In genomic region chr1:189080797-189081196, GRCm38 (mm10) we compare ENCODE assay signal across 8 mouse cellular contexts.
DNase-seq lines count a peak whose midpoint lies in the region; ATAC-seq lines count a peak whose summit lies in the region.

No protein-coding gene starts in this region.

- peak; percentile 16 to 47 for DNase-seq in spleen, adult 18-20 months
- no peak for DNase-seq in spleen, postnatal 36 days (ENCODE audit: low spot score in 2 of 2)
- DNase-seq in cerebellum, postnatal 4 days (ENCODE audit: low spot score in 2 of 2): peak; percentile 39 to 64
- DNase-seq in gastrocnemius, postnatal 25 days: peak; percentile 21
- DNase-seq in intestine, embryonic 14.5 days (ENCODE audit: low spot score): peak; percentile 81
- peak; percentile 88 for DNase-seq in limb, embryonic 10.5 days (ENCODE audit: low spot score)
- DNase-seq in testis, postnatal 10 days (ENCODE audit: low spot score): peak; percentile 84

- no peaks in the 10 kb centered on the region for H3K36me3 ChIP-seq in intestine, embryonic 14.5 days (ENCODE audit: control insufficient read depth, insufficient read depth, low read length)
- H3K36me3 ChIP-seq in limb, embryonic 10.5 days: no peaks in the 10 kb centered on the region
- no peaks in the 10 kb centered on the region for H3K36me3 ChIP-seq in midbrain, embryonic 13.5 days

- peaks cover 10% of the 10 kb centered on the region; the same call in 1 of the 2 replicates for H3K4me1 ChIP-seq in intestine, embryonic 14.5 days (replicated peaks; ENCODE audit: control insufficient read depth, insufficient read depth, low read length)
- peaks cover 13% of the 10 kb centered on the region; the same call in 1 of the 2 replicates for H3K4me1 ChIP-seq in limb, embryonic 10.5 days
- 0 out of 2 replicates have a peak, but pooled peaks cover 3% of the 10 kb centered on the region for H3K4me1 ChIP-seq in midbrain, embryonic 13.5 days (replicated peaks)

- no peak overlapping the region for H3K4me3 ChIP-seq in intestine, embryonic 14.5 days (ENCODE audit: low read depth, low read length)
- H3K4me3 ChIP-seq in limb, embryonic 10.5 days: no peak overlapping the region
- no peak overlapping the region for H3K4me3 ChIP-seq in midbrain, embryonic 13.5 days (replicated peaks)

- ATAC-seq in intestine, embryonic 14.5 days (replicated peaks; ENCODE audit: low FRiP score, low TSS enrichment, low read depth): peak; percentile 76; the same call in 1 of the 2 replicates
- peak; percentile 50; the same call in 1 of the 2 replicates for ATAC-seq in midbrain, embryonic 13.5 days

- H3K27me3 ChIP-seq in intestine, embryonic 14.5 days (replicated peaks; ENCODE audit: control insufficient read depth, insufficient read depth, low read length): no peaks in the 10 kb centered on the region
- H3K27me3 ChIP-seq in limb, embryonic 10.5 days (ENCODE audit: low read depth, poor library complexity, severe bottlenecking): no peaks in the 10 kb centered on the region
- H3K27me3 ChIP-seq in midbrain, embryonic 13.5 days: no peaks in the 10 kb centered on the region

- H3K27ac ChIP-seq in intestine, embryonic 14.5 days (ENCODE audit: low read depth): no peak overlapping the region
- peak overlapping the region; percentile 59; the same call in 1 of the 2 replicates for H3K27ac ChIP-seq in limb, embryonic 10.5 days
- H3K27ac ChIP-seq in midbrain, embryonic 13.5 days: no peak overlapping the region

- peaks cover 10% of the 10 kb centered on the region for H3K9me3 ChIP-seq in intestine, embryonic 14.5 days (ENCODE audit: control insufficient read depth, low read length)
- H3K9me3 ChIP-seq in limb, embryonic 10.5 days (replicated peaks): no peaks in the 10 kb centered on the region
- peaks cover 9% of the 10 kb centered on the region; the same call in 1 of the 2 replicates for H3K9me3 ChIP-seq in midbrain, embryonic 13.5 days

- H3K9ac ChIP-seq in intestine, embryonic 14.5 days (ENCODE audit: low read length): no peak overlapping the region
- H3K9ac ChIP-seq in midbrain, embryonic 13.5 days (replicated peaks): no peak overlapping the region

- WGBS in intestine, embryonic 14.5 days: 20% methylated on average over 9 of the region's 9 CpGs
- 23% methylated on average over 9 of the region's 9 CpGs for WGBS in limb, embryonic 10.5 days
- 22% methylated on average over 9 of the region's 9 CpGs for WGBS in midbrain, embryonic 13.5 days

- peak overlapping the region; percentile 11; the same call in 1 of the 2 replicates for H3K4me2 ChIP-seq in intestine, embryonic 14.5 days (ENCODE audit: low read length)
- no peak overlapping the region for H3K4me2 ChIP-seq in midbrain, embryonic 13.5 days (replicated peaks)

Comparison
In these comparisons a context has a peak if more than half of its experiments do, and no peak if none do; other contexts are left out.
1. DNase-seq: peak in spleen, adult 18-20 months (2 of 2), cerebellum, postnatal 4 days (2 of 2), gastrocnemius, postnatal 25 days (single experiment), intestine, embryonic 14.5 days (single experiment), limb, embryonic 10.5 days (single experiment) and testis, postnatal 10 days (single experiment); none in spleen, postnatal 36 days (0 of 2).